Mouse (Mus musculus) bone marrow macrophage, adult 2 months (primary cell): ENCODE data around the gene Gm5269.

Source experiments
- CTCF ChIP-seq: IDR thresholded peaks from 2 replicates; pipeline ENCODE4 v1.5.1; 2012; ENCODE audit warnings: low read depth, mild to moderate bottlenecking, low read length, moderate library complexity
- POLR2A ChIP-seq: IDR thresholded peaks from 2 replicates; pipeline ENCODE4 v1.6.1; 2012; ENCODE audit warnings: mild to moderate bottlenecking, low read depth, low read length, borderline replicate concordance

DNA sequence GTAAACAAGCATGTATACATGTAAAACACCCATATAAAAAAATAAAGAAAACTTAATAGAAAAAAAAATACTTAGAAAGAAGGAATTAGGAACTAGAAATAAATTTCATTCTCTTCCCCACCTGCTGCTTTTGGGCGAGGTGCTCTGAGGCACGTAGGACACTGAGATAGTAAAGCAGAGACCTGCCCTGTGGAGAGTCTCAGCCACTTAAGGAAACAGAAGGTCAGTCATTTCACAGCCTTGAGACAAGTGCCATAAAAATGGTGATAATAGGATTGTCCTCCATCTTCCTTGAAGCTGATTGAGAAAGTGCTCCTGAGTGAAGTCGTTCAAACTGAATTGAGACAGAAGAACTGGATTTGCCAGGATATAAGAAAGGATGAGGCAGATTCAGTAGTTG, 12.6 kb downstream of the Gm5269 start:
- TF ChIP-seq CTCF (no peak), POLR2A (no peak)
